Mouse (Mus musculus) limb, embryonic 14.5 days (tissue): Measurements from ENCODE around the gene Hnrnpul1. TPM values are rescaled to one million over a fixed set of nuclear protein-coding genes. Genes with fewer than 3 reads are reported as not detected.

Source experiments
- ATAC-seq: fragments of 200-750 bp; cut with Nextera tagmentation; 2 replicates; pipeline ENCODE4 v1.8.0; 2017; ENCODE audit warnings: low read depth, moderate number of reproducible peaks, moderate TSS enrichment; ENCODE audit not compliant: low FRiP score
- DNase-seq: peaks from one replicate; pipeline ENCODE4 v3.0.0-alpha.2; 2015; ENCODE audit warnings: low spot score
- H3K27ac ChIP-seq: fragments of 300-500 bp; sonication (generic); replicated peaks from 2 replicates; pipeline ENCODE4 v1.5.1; 2014; ENCODE audit warnings: low read depth, mild to moderate bottlenecking, low read length, moderate library complexity, mixed read lengths
- H3K27me3 ChIP-seq: fragments of 300-500 bp; sonication (generic); 2 replicates; pipeline ENCODE4 v1.6.1; 2014; ENCODE audit warnings: low read length, mixed read lengths; ENCODE audit not compliant: control insufficient read depth, insufficient read depth
- H3K36me3 ChIP-seq: fragments of 300-500 bp; sonication (generic); 2 replicates; pipeline ENCODE4 v1.6.1; 2014; ENCODE audit warnings: mild to moderate bottlenecking, low read length, moderate library complexity, mixed read lengths; ENCODE audit not compliant: control insufficient read depth, insufficient read depth
- H3K4me1 ChIP-seq: fragments of 300-500 bp; sonication (generic); 2 replicates; pipeline ENCODE4 v1.6.1; 2014; ENCODE audit warnings: antibody characterized with exemption, low read length, mixed read lengths; ENCODE audit not compliant: control insufficient read depth, insufficient read depth
- H3K4me2 ChIP-seq: fragments of 300-500 bp; sonication (generic); replicated peaks from 2 replicates; pipeline ENCODE4 v1.6.1; 2014; ENCODE audit warnings: low read depth, mild to moderate bottlenecking, low read length, moderate library complexity; ENCODE audit not compliant: severe bottlenecking
- H3K4me3 ChIP-seq: fragments of 300-500 bp; sonication (generic); replicated peaks from 2 replicates; pipeline ENCODE4 v1.5.1; 2014; ENCODE audit warnings: low read length
- H3K9ac ChIP-seq: fragments of 300-500 bp; sonication (generic); 2 replicates; pipeline ENCODE4 v1.6.1; 2014; ENCODE audit warnings: mild to moderate bottlenecking, low read depth, low read length, moderate library complexity; ENCODE audit not compliant: severe bottlenecking
- H3K9me3 ChIP-seq: fragments of 300-500 bp; sonication (generic); 2 replicates; pipeline ENCODE4 v1.6.1; 2016; ENCODE audit warnings: low read length; ENCODE audit not compliant: control insufficient read depth
- POLR2A ChIP-seq: fragments of 200-500 bp; IDR thresholded peaks from 2 replicates; pipeline ENCODE4 v1.8.0; 2012; ENCODE audit warnings: inconsistent platforms, mild to moderate bottlenecking, moderate library complexity, borderline replicate concordance; ENCODE audit not compliant: insufficient read depth, insufficient read length; ENCODE audit errors: extremely low read depth
- WGBS: fragments of 180-500 bp; shearing (Covaris S2); extraction: QIAGEN DNeasy Blood & Tissue Kit; methylation state at CpG from one replicate; pipeline ENCODE4 v1.1.7; 2014; 5-methylcytosine and 5-hydroxymethylcytosine counted together
- polyA plus RNA-seq, 2 experiments: library from polyadenylated mRNA; depleted of rRNA in 1 of 2; stranded (reverse) in 1 of 2; unstranded in 1 of 2; fragments of >200 nt; fragmentation: Nextera tagmentation in 1 of 2; extraction: Ambion mirVana in 1 of 2; gene quantifications; 2 replicates each; pipeline versions ENCODE4 v1.2.1 to v1.2.3; 2012 to 2014

Gene Hnrnpul1
- polyA plus RNA-seq, 2 experiments: 66.8 to 80.7 TPM

GRCm38 (mm10) chr7:25685926-25686470 lies 68.6 kb downstream of the Hnrnpul1 start:
- Histone ChIP-seq H3K4me1 (peaks cover 25% of the 10 kb centered on the region), H3K9me3 (no peaks in the 10 kb centered on the region), H3K27me3 (peaks cover 49% of the 10 kb centered on the region), H3K27ac (no peak overlapping the region), H3K4me2 (peak overlapping the region; percentile 90), H3K4me3 (peak overlapping the region; percentile 60; the same call in 1 of the 2 replicates), H3K36me3 (no peaks in the 10 kb centered on the region), H3K9ac (0 out of 2 replicates have a peak overlapping the region, but pooled peaks have one; percentile 75)
- DNase-seq (no peak), ATAC-seq (no peak)
- no peak for TF ChIP-seq POLR2A
- 74% methylated on average over 21 of the region's 21 CpGs for WGBS

- Histone ChIP-seq H3K9ac (no peak overlapping the region), H3K4me2 (no peak overlapping the region), H3K27me3 (peaks cover 38% of the 10 kb centered on the region), H3K27ac (no peak overlapping the region), H3K4me3 (no peak overlapping the region), H3K36me3 (no peaks in the 10 kb centered on the region), H3K9me3 (no peaks in the 10 kb centered on the region), H3K4me1 (peaks cover 30% of the 10 kb centered on the region)
- no peak for TF ChIP-seq POLR2A
- DNase-seq: no peak
- WGBS: 76% methylated on average over 6 of the region's 6 CpGs
- no peak for ATAC-seq
Observed at GRCm38 (mm10) chr7:25684659-25685058, 69.9 kb downstream of the Hnrnpul1 start.

- Histone ChIP-seq H3K36me3 (no peaks in the 10 kb centered on the region), H3K4me2 (no peak overlapping the region), H3K9me3 (no peaks in the 10 kb centered on the region), H3K27ac (no peak overlapping the region), H3K27me3 (peaks cover 27% of the 10 kb centered on the region), H3K4me1 (peaks cover 20% of the 10 kb centered on the region), H3K4me3 (no peak overlapping the region), H3K9ac (no peak overlapping the region)
- no peak for DNase-seq
- WGBS: 63% methylated on average over 7 of the region's 7 CpGs
- no peak for TF ChIP-seq POLR2A
- ATAC-seq: no peak
Observed at GRCm38 (mm10) chr7:25683474-25684180, 70.9 kb downstream of the Hnrnpul1 start.

DNA sequence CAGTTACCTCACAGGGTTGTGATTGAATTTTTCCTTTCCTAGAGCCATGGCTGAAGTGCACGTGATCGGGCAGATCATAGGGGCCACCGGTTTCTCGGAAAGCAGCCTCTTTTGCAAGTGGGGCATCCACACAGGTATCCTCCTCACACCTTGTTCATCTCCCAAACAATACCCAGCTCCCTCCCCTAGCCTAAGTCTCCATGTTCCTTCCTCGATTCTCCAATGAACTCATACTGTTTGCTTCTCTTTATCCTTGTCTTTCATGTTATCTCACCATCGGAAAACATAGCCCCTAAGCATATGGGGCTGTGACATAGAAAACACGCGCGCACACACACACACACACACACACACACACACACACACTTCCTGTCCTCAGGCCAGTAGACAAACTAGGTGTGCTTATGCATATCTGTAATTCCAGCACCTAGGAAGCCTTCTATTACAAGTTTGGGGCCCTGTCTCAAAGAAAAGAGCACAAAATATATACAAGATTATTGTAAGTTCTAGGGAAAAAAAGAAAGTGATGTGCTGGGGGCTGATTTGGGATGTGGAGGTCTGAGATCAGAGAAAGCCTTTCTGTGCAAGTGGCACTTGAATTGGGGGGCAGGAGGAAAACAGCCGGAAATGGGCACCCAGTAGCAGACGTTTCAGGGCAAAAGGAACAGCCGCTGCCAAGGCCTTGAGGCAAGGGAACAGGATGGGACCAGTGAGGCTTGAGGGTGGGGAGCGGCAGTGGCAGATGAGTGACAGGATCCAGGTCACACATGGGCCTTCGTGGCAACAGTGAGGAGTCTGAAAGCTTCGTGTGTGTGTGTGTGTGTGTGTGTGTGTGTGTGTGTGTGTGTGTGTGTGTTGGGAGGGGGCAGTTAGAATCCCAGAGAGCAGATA lies 73.0 kb downstream of the Hnrnpul1 start:
- no peak for DNase-seq
- peak overlapping the region; percentile 64 for H3K4me2 ChIP-seq
- peaks cover 9% of the 10 kb centered on the region; the same call in 1 of the 2 replicates for H3K27me3 ChIP-seq
- ATAC-seq: no peak
- peak overlapping the region; percentile 66 for H3K4me3 ChIP-seq
- TF ChIP-seq POLR2A: no peak
- 61% methylated on average over 15 of the region's 15 CpGs for WGBS
- H3K27ac ChIP-seq: no peak overlapping the region
- no peaks in the 10 kb centered on the region for H3K36me3 ChIP-seq
- H3K4me1 ChIP-seq: peaks cover 12% of the 10 kb centered on the region; the same call in 1 of the 2 replicates
- no peak overlapping the region for H3K9ac ChIP-seq
- H3K9me3 ChIP-seq: no peaks in the 10 kb centered on the region
